Mouse (Mus musculus) layer of hippocampus, adult 2 months (tissue): ENCODE results near the gene BC049352. TPM values are rescaled to one million over a fixed set of nuclear protein-coding genes. Genes with fewer than 3 reads are reported as not detected.

Experiments
- DNase-seq, 2 experiments: peaks; one replicate each; pipeline ENCODE4 v3.0.0; 2022; ENCODE audit warnings: low spot score in 2 of 2
- H3K27ac ChIP-seq: fragments of 200-600 bp; 2 replicates; pipeline ENCODE4 v1.8.1; 2022
- H3K4me3 ChIP-seq: fragments of 200-600 bp; 2 replicates; pipeline ENCODE4 v1.8.1; 2022; ENCODE audit warnings: mild to moderate bottlenecking
- CTCF ChIP-seq: fragments of 200-600 bp; conservative IDR thresholded peaks from 2 replicates; pipeline ENCODE4 v1.8.1; 2022; ENCODE audit warnings: antibody characterized with exemption, mild to moderate bottlenecking, moderate library complexity
- total RNA-seq, 2 experiments: library from RNA; stranded (reverse); gene quantifications; 2 replicates each; pipeline ENCODE4 v1.2.3; 2021

Gene BC049352
- total RNA-seq, 2 experiments from 2014 or later = 0.44 to 0.72 TPM

DNA sequence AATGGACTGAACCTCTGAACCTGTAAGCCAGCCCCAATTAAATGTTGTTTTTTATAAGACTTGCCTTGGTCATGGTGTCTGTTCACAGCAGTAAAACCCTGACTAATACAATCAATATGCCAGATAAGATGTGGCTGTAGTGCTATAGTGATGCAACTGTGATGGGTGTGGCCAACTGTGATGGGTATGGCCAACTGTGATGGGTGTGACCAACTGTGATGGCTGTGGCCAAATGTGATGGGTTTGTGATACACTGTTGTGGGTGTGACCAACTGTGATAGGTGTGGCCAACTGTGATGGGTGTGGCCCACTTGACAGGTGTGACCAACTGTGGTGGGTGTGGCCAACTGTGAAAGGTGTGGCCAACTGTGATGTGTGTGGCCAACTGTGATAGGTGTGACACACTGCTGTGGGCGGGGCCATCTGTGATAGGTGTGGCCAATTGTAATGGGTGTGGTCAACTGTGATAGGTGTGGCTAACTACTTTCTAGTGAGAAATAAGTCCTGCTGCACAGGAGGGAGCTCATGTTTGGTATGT is 10.7 kb upstream of the BC049352 start:
- no peak overlapping the region for H3K27ac ChIP-seq

DNA sequence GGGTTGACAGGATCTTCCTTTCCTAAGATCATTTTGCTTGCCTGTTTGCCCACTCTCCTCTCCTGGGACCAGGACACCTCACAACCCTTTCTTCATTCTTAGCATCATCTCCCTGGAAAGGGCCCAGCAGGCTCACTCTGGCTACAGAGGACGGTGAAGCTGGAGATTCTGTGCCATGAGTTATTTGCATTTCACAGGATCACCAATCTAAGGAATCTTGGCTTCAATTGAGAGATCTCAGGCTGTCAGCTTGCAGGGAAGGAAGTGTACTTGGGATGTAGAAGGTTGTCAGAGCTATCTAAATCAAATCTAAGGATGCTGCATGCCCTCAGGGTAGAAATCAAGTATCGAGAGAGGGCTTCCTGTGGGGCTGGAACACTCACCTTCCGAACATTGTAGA is 8.3 kb upstream of the BC049352 start:
- DNase-seq = no peak
- TF ChIP-seq CTCF = no peak
- H3K4me3 ChIP-seq = no peak overlapping the region
- no peak overlapping the region for H3K27ac ChIP-seq

More for the DNA sequence above, 10.7 kb upstream of the BC049352 start:
- no peak overlapping the region for H3K4me3 ChIP-seq
- no peak for DNase-seq
- no peak for TF ChIP-seq CTCF

DNA sequence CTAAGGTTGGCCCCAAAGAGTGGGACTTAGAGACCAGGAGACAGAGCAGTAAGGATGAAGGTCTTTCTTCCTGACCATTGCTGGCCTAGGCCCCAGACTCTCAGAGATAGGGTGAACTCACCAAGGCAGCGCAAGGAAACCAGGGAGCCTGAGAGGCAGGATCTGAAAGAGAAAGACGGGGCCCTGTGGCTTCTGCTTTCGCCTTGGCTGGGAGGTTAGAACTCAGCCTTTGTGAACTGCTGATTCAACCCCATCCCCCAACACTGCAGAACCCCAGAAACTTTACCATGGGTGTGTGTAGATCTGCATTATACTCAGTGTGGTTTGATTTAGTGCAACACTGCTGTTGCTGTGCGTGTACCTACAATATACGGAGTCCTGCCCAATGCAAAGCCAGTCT is 2.5 kb upstream of the BC049352 start:
- no peak for TF ChIP-seq CTCF
- no peak for DNase-seq
- no peak overlapping the region for H3K27ac ChIP-seq
- H3K4me3 ChIP-seq = no peak overlapping the region

DNA sequence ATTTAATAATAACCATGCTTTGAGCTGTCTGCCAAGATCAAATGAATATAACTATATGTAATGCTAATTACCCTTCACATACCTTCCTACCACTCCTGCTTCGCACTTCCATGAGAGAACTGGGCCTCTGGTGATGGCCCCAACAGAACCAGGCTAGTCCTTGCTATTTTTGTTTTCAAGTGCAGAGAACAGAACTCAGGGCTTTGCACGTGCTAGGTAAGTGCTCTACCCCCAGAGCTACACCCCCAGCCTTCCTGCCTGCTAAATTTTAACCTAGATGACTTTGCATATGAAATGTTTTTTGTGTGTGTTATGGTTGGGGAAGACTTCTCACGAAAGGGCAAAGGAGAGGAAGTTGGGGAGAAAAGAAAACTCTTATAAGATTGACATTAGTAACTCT is 714 bp downstream of the BC049352 start:
- no peak for DNase-seq
- H3K4me3 ChIP-seq = no peak overlapping the region
- no peak overlapping the region for H3K27ac ChIP-seq
- no peak for TF ChIP-seq CTCF

DNA sequence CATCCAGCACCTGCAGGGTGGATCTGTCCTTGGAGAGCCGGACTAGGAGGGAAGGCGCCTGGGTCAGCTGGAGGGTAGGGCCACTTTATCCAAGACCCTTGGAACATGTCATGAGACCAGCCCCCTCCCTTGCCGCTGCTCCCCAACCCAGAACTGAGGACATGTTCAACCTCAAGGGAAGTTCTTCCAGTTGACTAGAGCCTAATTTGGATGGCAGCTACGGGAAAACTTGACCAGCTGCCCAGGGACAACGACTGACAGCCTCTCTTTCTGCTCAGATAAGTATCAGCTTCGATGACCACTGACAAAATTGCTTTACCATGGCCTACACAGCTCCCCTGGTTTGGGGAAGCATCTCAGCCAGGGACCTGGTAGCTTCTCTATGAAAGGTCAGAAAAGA is 1.5 kb downstream of the BC049352 start:
- H3K4me3 ChIP-seq = no peak overlapping the region
- H3K27ac ChIP-seq = no peak overlapping the region
- DNase-seq = no peak
- no peak for TF ChIP-seq CTCF

DNA sequence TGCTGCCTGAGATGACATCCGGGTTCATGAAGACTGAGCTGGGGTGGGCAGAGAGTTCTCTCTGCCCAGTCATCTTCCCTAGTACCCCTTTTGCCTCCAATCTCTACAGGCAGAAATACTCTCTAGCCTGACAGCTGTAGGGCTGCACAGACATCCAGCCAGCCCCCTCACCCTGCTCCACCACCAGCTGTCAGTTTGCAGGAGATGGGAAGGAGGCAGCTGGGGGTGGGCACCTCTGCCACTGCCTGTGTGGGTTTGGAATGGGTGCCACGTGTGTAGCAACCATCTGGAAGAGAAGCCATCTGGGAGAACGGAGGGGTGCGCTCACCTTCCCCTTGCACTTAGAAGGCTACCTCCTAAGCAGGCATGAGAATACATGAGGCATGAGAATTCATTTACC is 3.4 kb downstream of the BC049352 start:
- H3K27ac ChIP-seq = peak overlapping the region; percentile 18; the same call in 1 of the 2 replicates
- DNase-seq = peak; percentile 23 to 59
- H3K4me3 ChIP-seq = no peak overlapping the region
- TF ChIP-seq CTCF = no peak

DNA sequence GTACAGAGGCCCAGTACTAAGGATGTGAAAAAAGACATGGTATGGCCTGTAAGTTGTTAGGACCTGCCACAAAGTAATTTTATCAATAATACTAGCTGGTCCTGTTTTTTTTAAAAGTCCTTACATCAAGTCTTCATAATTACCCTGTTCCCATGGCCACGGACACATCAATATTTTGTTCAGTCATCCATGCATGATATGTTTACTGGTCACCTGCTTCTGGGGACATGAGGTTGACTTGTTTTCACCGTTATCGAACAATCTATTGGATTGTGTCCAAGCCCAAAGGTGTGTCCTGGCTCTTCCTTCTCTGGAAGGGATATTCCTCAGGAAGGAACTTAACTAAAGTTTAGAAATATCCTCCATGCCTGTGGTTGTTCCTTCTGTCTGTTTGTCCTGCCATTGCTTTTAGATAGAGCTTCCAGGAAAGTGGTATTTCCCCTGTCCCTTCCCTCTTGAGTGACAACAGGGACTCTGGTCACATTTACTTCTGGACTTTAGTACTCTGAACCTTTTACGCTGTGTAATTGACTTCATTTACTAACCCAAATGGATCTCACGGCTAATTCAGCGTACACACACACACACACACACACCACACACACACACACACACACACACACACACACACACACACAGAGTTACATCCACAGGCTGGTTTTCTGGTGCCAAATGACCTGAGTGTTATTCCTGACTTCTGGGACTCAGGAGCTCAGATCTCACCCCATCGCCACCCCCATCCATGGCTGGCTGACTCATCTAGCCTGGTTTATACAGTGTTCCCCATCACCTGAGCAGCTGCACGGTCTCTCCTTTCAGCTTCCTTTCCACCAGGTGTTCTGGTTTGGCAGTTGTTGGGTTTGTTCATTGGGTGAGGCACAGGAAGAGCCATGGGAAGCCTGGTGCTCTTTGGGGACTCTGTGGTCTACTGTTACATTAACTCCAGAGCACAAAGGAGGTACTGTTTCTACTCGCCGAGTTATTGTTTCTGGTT is 7.1 kb downstream of the BC049352 start:
- no peak overlapping the region for H3K27ac ChIP-seq
- no peak for DNase-seq
- TF ChIP-seq CTCF = no peak
- H3K4me3 ChIP-seq = no peak overlapping the region

DNA sequence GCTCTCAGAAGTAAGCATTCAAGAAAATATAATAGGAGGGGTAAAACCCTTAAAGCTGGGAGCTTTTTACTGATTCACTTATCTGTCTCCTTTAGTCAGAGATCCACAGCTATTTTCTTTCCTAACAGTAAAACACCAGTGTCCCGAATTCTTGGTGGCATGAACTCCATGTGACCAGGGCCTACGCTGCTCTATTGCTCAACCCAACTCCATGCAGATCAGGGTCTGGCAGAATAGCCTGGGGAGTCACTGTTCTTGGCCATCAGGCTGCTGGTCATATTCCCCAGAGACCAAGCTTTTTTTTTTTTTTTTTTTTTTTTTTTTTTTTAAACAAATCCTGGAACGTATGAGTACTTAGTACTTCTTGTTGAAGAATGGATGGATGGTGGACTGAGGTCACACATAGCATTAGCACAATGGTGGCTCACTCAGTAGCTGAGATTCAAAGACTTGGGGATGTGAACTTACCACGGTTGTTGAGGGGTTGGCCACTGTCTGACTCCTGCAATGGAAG is 7.9 kb downstream of the BC049352 start:
- TF ChIP-seq CTCF = no peak
- H3K27ac ChIP-seq = no peak overlapping the region
- no peak overlapping the region for H3K4me3 ChIP-seq
- no peak for DNase-seq

DNA sequence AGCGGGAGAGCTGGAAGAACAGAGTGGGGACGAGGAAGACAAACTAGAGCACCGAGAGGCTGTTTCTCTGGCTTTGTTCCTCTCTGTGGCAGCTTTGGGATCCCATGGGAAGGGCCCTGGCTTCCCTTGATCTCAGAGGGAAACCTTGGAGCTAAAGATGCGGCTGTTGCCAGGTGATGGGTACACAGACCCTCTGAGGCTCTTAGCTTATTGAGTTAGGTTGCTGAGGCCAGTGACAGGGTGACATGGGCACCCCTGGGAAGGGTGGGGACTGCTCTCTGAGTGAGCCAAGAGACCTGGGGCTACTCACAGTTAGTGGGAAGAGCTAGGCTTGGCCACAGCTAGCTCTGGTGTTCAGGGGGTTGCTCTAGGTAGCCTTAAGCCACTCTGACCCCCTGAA is 13.7 kb downstream of the BC049352 start:
- TF ChIP-seq CTCF = no peak
- no peak overlapping the region for H3K27ac ChIP-seq

DNA sequence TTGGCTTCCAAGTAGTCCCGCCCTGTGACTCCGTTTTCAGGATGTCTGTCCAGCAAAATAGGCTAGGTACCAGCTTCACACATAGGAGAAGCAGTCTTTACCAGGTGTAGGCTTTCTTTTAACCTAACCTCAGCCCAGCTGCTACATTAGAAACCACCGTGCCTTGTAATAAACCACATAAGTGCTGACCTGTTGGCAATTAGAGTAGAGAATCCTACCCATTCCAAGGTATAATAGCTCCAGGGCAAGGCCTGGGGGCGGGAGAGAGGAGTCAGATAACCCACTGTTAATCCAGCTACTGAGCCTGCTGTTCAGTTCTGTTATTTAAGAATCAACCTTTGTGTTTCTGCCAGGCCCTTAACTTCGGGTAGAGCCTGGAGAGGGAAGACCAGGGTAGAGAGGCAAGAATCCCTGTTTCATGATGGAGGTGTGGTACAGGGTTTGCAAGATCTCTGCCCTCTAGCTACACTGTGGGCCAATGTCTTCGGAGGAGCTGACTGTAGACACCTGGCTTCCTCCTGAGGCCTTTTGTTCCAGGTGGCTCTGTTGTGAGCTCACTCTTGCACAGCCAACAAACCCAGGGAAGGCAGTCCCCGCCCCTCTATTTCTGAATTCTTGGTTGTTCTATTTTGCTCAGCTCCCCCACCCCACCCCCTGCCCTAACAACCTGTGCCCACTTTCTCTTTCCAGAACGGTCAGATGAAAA is 14.5 kb downstream of the BC049352 start:
- Histone ChIP-seq H3K4me3 (no peak overlapping the region), H3K27ac (no peak overlapping the region)
- no peak for TF ChIP-seq CTCF
- DNase-seq = no peak

More for the DNA sequence above, 13.7 kb downstream of the BC049352 start:
- DNase-seq = no peak
- no peak overlapping the region for H3K4me3 ChIP-seq

DNA sequence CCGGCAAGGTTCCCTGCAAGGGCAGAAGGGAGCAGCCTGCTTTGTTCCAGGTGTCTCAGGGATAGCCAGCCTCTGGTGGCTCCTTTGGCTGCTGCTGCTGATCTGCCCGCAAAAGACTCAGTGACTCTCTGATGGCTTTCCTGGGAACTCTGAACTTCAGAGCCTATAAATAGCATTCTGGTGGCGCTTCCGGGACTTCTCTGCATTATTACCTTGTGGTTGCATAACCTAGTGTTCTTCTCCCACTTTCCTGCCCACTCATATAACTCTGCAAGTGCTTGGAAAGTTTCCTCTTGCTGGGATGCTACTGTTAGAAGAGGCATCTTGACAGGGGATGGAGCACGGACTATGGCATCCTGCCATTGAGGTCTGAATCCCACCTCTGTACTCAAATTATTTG is 15.7 kb downstream of the BC049352 start:
- H3K27ac ChIP-seq = no peak overlapping the region
- H3K4me3 ChIP-seq = no peak overlapping the region
- TF ChIP-seq CTCF = no peak
- no peak for DNase-seq

DNA sequence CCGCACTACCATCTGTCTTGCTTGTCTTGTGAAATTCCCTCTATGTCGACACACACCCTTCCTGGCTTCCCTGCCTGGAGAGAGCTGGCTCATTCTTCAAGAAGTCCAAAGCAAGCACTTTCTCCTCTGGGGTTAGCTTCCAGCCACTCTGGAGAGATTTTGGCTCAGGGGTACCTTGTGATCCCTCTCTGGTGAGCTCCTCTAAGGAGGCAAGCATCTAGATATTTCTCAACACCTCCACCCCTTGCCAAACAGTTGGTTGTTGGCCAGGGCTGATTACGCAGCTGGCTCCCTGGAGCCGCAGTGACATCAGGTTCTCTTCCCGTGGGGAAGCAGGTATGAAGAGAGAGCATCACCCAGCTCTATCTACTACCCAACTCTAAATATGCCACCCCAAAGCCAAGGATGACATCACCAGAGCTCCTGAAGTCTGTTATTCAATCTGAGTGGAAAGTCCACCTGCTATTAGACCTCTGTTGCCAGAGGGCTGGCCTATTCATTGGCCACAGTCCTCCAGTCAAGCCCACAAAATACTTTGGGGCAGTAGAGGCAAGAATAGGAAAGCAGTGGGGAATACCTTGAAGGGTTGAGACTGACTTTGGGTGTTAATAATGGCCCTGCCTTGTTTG is 19.6 kb downstream of the BC049352 start:
- TF ChIP-seq CTCF = no peak
- H3K4me3 ChIP-seq = no peak overlapping the region
- no peak for DNase-seq
- H3K27ac ChIP-seq = no peak overlapping the region
